Mouse (Mus musculus) neural tube, embryonic 13.5 days (tissue): ENCODE measurements around the gene Ssmem1. TPM values are rescaled to one million over a fixed set of nuclear protein-coding genes. Genes with fewer than 3 reads are reported as not detected.

Experiments used
- ATAC-seq: fragments of 200-750 bp; cut with Nextera tagmentation; 2 replicates; pipeline ENCODE4 v1.8.0; 2017; ENCODE audit warnings: low read depth, mild to moderate bottlenecking, moderate TSS enrichment, moderate library complexity
- H3K27ac ChIP-seq: fragments of 300-500 bp; sonication (generic); replicated peaks from 2 replicates; pipeline ENCODE4 v1.5.1; 2015; ENCODE audit warnings: moderate library complexity, mild to moderate bottlenecking, inconsistent platforms
- H3K27me3 ChIP-seq: fragments of 300-500 bp; sonication (generic); 2 replicates; pipeline ENCODE4 v1.6.1; 2015; ENCODE audit warnings: mild to moderate bottlenecking, inconsistent platforms
- H3K36me3 ChIP-seq: fragments of 300-500 bp; sonication (generic); 2 replicates; pipeline ENCODE4 v1.6.1; 2015; ENCODE audit warnings: mild to moderate bottlenecking, inconsistent platforms
- H3K4me1 ChIP-seq: fragments of 300-500 bp; sonication (generic); replicated peaks from 2 replicates; pipeline ENCODE4 v1.6.1; 2015; ENCODE audit warnings: inconsistent platforms
- H3K4me2 ChIP-seq: fragments of 300-500 bp; sonication (generic); 2 replicates; pipeline ENCODE4 v1.6.1; 2015; ENCODE audit warnings: inconsistent platforms, mild to moderate bottlenecking, moderate library complexity
- H3K4me3 ChIP-seq: fragments of 300-500 bp; sonication (generic); 2 replicates; pipeline ENCODE4 v1.5.1; 2015; ENCODE audit warnings: mild to moderate bottlenecking, inconsistent platforms
- H3K9ac ChIP-seq: fragments of 300-500 bp; sonication (generic); 2 replicates; pipeline ENCODE4 v1.6.1; 2015; ENCODE audit warnings: moderate library complexity, mild to moderate bottlenecking, inconsistent platforms
- H3K9me3 ChIP-seq: fragments of 300-500 bp; sonication (generic); 2 replicates; pipeline ENCODE4 v1.6.1; 2016; ENCODE audit warnings: inconsistent platforms
- WGBS: fragments of 180-500 bp; shearing (Covaris S2); methylation state at CpG from one replicate; pipeline ENCODE4 v1.1.7; 2015; 5-methylcytosine and 5-hydroxymethylcytosine counted together
- polyA plus RNA-seq: library from polyadenylated mRNA; unstranded; fragments of >200 nt; fragmentation: Nextera tagmentation; extraction: Ambion mirVana; gene quantifications from 2 replicates; pipeline ENCODE4 v1.2.1, GENCODE M21; 2015

Ssmem1 gene
- polyA plus RNA-seq, 1 experiment from 2014 or later: not detected

DNA sequence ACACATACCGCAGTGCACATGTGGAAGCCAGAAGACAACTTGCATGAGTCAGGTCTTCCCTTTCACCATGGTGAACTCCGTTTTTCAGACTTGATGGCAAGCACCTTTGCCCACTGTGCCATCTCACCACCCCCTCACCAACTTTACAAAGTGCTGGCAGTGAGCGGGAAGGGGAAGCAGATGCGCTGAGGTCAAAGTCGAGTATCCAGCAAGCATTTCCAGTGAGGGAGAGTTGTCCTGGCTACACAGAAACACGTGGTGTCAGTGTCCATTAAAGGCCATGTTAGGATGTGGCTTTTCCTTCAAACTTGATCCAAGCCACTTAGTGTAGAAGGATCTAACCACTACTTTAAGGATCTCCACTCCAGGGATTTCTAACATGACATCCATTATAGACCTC, 31.9 kb upstream of the Ssmem1 start:
- Histone ChIP-seq H3K27ac (no peak overlapping the region), H3K4me3 (no peak overlapping the region), H3K9me3 (no peaks in the 10 kb centered on the region), H3K4me1 (peaks cover 8% of the 10 kb centered on the region), H3K4me2 (no peak overlapping the region), H3K27me3 (no peaks in the 10 kb centered on the region), H3K9ac (no peak overlapping the region), H3K36me3 (peaks cover 19% of the 10 kb centered on the region)
- ATAC-seq: no peak
- WGBS: 93% methylated on average over 6 of the region's 6 CpGs

DNA sequence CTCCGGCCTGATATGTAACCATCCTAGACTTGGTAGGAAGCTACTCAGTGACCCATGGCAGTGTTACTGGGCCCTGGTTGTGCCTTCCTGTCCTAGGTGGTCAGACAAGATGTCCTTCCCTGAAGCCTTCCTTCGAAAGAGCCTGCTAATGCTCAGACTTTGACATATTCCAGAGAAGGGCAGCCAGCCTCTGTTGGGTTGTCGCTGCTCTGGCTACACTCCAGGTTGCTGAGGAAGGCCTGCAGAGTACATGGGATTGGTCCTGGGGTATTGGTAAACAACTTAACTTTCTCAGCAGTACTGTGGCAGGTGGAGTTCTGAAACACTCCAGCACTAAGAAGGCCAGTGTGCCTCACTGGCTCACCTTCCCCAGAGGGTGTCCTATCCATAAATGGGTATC, 30.2 kb upstream of the Ssmem1 start:
- peaks cover 8% of the 10 kb centered on the region for H3K4me1 ChIP-seq
- WGBS: 95% methylated on average over 3 of the region's 3 CpGs
- ATAC-seq: no peak

DNA sequence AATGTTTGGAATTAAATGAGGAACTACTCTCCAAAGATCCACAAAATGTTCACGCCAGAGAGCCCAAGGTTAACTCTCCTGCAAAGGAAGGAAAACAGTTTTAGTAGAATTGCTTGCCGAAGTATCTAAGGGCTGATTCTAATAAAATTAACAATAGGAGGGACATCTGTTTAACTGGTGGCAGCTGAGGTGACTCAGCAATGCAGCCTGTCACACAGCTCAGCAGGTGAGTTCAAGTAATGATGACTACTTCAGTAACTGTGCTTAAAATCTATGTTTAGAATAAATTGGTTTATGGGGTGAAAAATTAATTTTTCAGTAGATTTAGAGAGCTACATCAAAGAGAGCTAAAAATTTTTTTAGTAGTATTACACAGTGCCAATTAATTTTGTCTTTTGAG, 26.7 kb upstream of the Ssmem1 start:
- no peak overlapping the region for H3K4me2 ChIP-seq
- H3K4me3 ChIP-seq: no peak overlapping the region
- no peaks in the 10 kb centered on the region for H3K27me3 ChIP-seq
- H3K27ac ChIP-seq: no peak overlapping the region
- H3K4me1 ChIP-seq: peaks cover 8% of the 10 kb centered on the region
- no peaks in the 10 kb centered on the region for H3K9me3 ChIP-seq
- ATAC-seq: no peak
- no peak overlapping the region for H3K9ac ChIP-seq
- peaks cover 58% of the 10 kb centered on the region for H3K36me3 ChIP-seq
- WGBS: 81% methylated on average over 2 of the region's 2 CpGs

More for the DNA sequence above, 30.2 kb upstream of the Ssmem1 start:
- H3K27me3 ChIP-seq: no peaks in the 10 kb centered on the region
- no peak overlapping the region for H3K9ac ChIP-seq
- H3K4me2 ChIP-seq: no peak overlapping the region
- no peak overlapping the region for H3K27ac ChIP-seq
- peaks cover 31% of the 10 kb centered on the region for H3K36me3 ChIP-seq
- no peak overlapping the region for H3K4me3 ChIP-seq
- no peaks in the 10 kb centered on the region for H3K9me3 ChIP-seq

DNA sequence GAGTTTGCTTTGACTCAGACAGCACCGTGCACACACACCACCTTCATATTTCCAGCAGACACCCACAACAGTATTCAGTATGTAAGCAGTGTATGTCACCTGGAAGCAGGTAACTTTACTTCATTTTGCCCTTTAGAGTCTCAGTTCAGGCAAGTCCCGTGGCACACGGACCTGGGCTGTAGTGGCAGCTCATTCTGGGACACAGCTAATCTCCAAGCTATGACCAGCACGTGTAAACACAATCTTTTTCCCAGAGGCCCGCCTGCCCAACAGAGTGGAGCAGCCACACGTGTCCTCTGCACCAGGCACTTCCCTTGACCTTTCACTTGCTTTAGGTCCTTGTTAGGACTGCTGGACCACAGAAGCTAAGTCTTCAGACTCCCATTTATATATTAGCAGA, 23.1 kb upstream of the Ssmem1 start:
- Histone ChIP-seq H3K9me3 (no peaks in the 10 kb centered on the region), H3K4me2 (no peak overlapping the region), H3K4me3 (no peak overlapping the region), H3K27me3 (no peaks in the 10 kb centered on the region), H3K9ac (no peak overlapping the region), H3K36me3 (peaks cover 71% of the 10 kb centered on the region), H3K27ac (no peak overlapping the region), H3K4me1 (no peaks in the 10 kb centered on the region)
- ATAC-seq: no peak
- WGBS: 88% methylated on average over 6 of the region's 6 CpGs

DNA sequence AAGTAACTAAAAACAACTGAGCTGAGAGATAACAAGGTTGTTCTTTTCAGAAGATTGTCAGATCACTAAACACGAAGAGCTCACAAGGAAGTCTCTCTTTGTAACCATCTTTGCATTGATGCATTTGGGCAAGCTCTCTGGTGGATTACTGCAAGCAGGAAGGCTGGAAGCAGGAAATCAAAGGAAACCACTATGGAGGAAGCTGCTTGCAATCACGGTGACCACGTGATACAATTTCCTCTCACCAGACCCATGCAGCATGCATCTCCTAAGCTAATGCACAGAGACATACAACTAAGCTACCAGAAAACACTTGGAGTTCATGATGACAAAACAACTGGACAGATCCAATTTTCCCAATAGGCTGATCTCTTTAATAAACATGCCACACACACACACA, 10.6 kb upstream of the Ssmem1 start:
- Histone ChIP-seq H3K9ac (no peak overlapping the region), H3K9me3 (no peaks in the 10 kb centered on the region), H3K4me2 (no peak overlapping the region), H3K4me3 (no peak overlapping the region), H3K36me3 (peaks cover 43% of the 10 kb centered on the region), H3K27me3 (no peaks in the 10 kb centered on the region), H3K4me1 (no peaks in the 10 kb centered on the region), H3K27ac (no peak overlapping the region)
- no peak for ATAC-seq
- WGBS: 87% methylated on average over 3 of the region's 3 CpGs

DNA sequence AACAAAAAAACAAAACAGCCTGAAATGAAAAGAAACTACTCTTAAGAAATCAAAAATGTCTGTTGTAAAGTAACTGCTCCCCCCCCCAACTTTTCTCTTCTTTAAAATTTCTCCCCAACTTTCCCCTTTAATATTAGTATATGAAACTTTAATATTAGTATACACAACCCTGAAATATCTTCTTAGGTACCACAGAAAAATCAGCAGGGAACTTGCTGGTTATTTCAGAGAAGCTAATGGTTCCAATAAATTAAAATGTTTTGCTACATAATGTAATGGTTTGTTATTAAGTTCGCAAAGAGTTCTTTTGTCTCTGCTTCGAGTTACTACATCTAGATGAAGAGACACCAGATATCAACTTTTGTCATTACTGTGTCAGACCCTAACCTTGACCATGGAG, 825 bp upstream of the Ssmem1 start:
- Histone ChIP-seq H3K4me3 (peak overlapping the region; percentile 54), H3K9ac (peak overlapping the region; percentile 78), H3K4me2 (peak overlapping the region; percentile 82), H3K36me3 (peaks cover 20% of the 10 kb centered on the region), H3K27me3 (no peaks in the 10 kb centered on the region), H3K27ac (peak overlapping the region; percentile 96), H3K4me1 (peaks cover 10% of the 10 kb centered on the region), H3K9me3 (no peaks in the 10 kb centered on the region)
- ATAC-seq: no peak
- WGBS: 11% methylated on average over 2 of the region's 2 CpGs

DNA sequence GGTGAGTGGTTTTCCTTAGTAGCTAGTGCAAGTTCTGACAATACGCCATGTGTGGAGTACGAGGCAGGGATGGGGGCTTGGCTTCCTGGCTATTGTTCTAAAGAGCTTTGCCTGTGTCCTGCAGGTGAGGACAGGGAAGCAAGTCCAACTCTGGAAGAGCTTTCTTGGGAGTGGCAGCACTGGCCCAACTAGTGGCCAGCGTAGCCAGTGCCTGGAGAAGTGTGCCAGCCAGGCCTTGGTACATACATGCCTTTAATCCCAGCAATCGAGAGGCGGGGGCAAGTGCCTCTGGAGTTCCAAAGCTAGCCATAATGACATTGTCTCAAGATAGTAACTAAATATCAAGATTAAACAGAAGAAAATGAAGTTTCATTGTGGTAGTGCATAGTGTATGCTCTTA, 642 bp downstream of the Ssmem1 start:
- peak; percentile 36; the same call in 1 of the 2 replicates for ATAC-seq
- Histone ChIP-seq H3K9me3 (no peaks in the 10 kb centered on the region), H3K27ac (peak overlapping the region; percentile 96), H3K36me3 (peaks cover 10% of the 10 kb centered on the region), H3K4me2 (peak overlapping the region; percentile 82), H3K4me3 (peak overlapping the region; percentile 54), H3K4me1 (peaks cover 10% of the 10 kb centered on the region), H3K27me3 (no peaks in the 10 kb centered on the region), H3K9ac (peak overlapping the region; percentile 44)
- WGBS: 66% methylated on average over 5 of the region's 5 CpGs

DNA sequence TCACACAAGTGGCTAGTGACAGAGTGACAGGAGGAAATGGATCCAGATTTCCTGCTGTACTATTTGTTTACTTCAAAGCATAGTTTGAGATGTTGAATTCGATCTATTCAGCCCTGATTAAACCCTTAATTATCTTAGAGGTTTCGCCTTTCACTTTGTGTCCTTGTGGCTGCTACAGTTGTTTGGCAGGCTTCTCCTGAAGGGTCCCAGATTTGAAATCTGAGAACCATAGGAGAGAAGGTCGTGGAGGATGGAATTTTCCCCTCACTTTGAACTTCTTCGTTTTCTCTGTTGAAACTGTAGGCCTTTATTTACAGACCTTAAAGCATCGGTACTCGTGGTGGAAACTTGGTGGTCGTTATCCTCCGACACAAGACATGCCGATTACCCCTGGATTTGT, 4.6 kb downstream of the Ssmem1 start:
- Histone ChIP-seq H3K4me2 (no peak overlapping the region), H3K4me3 (no peak overlapping the region), H3K4me1 (peaks cover 7% of the 10 kb centered on the region), H3K9me3 (no peaks in the 10 kb centered on the region), H3K9ac (no peak overlapping the region), H3K27me3 (no peaks in the 10 kb centered on the region), H3K27ac (no peak overlapping the region), H3K36me3 (no peaks in the 10 kb centered on the region)
- no peak for ATAC-seq
- 39% methylated on average over 9 of the region's 9 CpGs for WGBS

DNA sequence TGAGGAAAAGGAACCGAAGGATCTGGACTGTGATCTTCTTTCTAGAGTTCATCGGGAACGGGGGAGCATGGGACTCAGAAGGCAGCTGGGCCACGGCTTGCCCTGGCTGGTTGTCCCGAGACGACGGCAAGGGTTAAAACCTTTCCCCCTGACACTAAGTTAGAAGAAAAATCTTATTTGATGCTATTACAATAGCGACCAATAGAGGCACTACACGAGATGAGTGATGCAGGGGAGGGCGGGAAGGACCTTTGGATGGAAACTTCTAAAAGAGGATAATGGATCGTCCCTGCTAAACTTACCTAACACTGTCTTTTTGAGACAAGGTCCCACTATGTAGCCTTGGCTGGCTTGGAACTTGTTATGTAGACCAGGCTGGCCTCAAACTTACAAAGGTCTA, 10.8 kb downstream of the Ssmem1 start:
- no peaks in the 10 kb centered on the region for H3K9me3 ChIP-seq
- H3K27me3 ChIP-seq: no peaks in the 10 kb centered on the region
- no peak overlapping the region for H3K27ac ChIP-seq
- WGBS: 67% methylated on average over 11 of the region's 11 CpGs
- peaks cover 4% of the 10 kb centered on the region; the same call in 1 of the 2 replicates for H3K4me1 ChIP-seq
- no peak overlapping the region for H3K4me2 ChIP-seq
- H3K4me3 ChIP-seq: no peak overlapping the region
- H3K36me3 ChIP-seq: no peaks in the 10 kb centered on the region
- H3K9ac ChIP-seq: no peak overlapping the region
- ATAC-seq: no peak

DNA sequence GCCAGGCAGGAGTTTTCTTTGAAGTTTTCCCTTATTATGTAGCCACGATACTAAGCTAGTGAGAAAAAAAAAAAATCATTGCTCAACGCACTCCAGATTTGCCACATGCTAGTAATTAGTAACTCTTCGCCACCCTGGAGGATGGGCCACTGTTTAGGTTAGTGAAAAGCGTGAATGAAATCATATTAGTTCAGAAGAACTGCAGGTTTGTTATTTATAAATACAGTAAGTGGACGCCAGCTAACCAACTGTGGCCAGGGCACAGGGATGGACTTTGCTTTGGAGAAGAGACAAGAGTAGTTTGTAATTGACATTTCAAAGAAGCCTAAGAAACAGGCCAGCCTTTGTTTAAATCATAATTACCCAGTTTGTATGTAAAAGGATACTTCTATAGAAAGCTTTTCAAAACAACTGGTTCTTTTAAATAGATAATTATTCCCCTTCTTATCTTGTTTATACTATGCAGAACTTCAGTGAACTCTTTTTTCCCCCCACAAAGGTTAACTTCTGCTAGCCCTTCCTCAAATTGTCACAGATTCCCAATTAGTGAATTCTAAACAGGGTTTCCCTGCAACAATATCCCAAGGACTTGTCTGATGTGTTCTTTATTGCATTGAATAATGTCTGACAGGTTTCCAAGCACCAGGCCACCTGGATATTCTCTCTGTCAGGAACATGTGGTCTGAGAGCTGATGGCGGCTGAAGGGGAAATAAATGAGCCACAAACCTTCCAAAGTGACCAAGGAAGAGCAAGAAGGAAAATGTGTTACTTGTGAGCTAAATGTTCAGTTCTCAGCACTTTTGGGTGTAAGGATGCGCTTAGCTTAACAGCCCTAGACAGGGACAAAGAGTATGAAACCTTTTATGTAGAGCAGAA, 16.0 kb downstream of the Ssmem1 start:
- Histone ChIP-seq H3K4me1 (peaks cover 25% of the 10 kb centered on the region), H3K4me3 (no peak overlapping the region), H3K4me2 (no peak overlapping the region), H3K27ac (peak overlapping the region; percentile 28), H3K36me3 (no peaks in the 10 kb centered on the region), H3K9ac (no peak overlapping the region), H3K27me3 (no peaks in the 10 kb centered on the region), H3K9me3 (no peaks in the 10 kb centered on the region)
- WGBS: 55% methylated on average over 7 of the region's 7 CpGs
- no peak for ATAC-seq

DNA sequence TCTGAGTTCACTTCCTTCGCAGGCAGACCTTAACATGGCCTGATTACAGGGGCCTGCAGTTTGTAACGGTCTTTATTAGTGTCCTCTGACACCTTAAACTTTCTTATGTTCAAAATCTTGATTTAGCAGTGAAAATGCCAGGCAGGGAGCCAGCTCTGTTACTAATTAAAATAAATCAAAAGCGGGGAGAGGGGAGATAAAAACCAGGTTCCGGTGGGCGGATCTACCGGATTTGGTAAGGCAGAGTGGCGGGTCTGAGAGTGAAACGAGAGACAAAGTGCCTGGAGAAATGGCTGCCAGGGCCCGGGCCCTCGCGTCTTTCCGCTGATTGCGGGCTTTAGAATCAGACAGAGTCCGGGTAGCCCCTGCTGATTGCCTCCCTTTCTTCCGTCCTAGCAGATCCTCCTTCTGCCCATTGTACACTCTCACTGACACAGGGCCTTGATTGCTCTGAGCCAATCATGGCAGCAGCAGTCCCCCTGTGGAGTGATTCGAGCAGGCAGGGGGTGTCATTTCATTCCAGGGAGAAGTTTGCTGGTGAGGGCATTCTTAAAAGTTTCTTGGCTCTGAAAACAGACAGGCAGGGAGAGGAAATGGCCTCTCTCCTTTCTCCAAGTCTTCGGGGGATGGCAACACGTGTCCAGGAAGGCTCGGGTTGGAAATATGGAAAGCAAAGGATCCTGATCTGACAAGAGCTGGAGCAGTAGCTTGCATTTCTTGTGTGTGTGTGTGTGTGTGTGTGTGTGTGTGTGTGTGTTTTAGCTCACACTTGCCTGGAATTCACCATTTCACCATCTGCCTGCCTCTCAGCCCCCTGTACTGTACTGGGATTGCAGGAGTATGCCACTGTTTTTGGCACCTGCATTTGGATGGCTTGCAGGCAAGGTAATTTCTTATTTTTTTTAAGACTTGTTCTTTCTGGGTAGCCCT, 17.2 kb downstream of the Ssmem1 start:
- H3K4me3 ChIP-seq: peak overlapping the region; percentile 21; the same call in 1 of the 2 replicates
- 9% methylated on average over 19 of the region's 19 CpGs for WGBS

DNA sequence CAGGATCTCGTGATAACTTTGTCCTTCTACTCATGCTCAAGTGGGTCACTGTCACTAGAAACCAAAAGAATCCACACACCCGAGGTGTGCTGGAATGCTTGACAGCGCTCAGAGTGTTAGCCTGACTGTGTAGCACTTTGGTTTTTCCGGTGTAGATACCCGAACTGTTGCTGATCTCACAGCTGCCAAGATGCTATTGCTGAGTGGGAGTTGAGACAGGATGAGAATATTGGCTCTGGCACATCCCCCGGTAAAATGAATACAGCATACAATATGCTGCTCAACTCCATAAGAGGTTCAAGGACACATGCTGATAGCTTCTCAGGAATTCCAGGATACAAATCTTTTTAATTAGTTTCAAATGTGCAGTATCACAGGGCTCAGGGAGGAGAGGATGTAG, 19.2 kb downstream of the Ssmem1 start:
- H3K9me3 ChIP-seq: no peaks in the 10 kb centered on the region
- no peak for ATAC-seq
- no peak overlapping the region; the same call in 1 of the 2 replicates for H3K27ac ChIP-seq
- H3K27me3 ChIP-seq: no peaks in the 10 kb centered on the region
- no peak overlapping the region for H3K4me3 ChIP-seq
- H3K4me1 ChIP-seq: peaks cover 25% of the 10 kb centered on the region
- H3K36me3 ChIP-seq: no peaks in the 10 kb centered on the region
- no peak overlapping the region for H3K9ac ChIP-seq
- WGBS: 73% methylated on average over 6 of the region's 6 CpGs
- H3K4me2 ChIP-seq: no peak overlapping the region

More for the DNA sequence above, 17.2 kb downstream of the Ssmem1 start:
- Histone ChIP-seq H3K9ac (peak overlapping the region; percentile 58), H3K36me3 (no peaks in the 10 kb centered on the region), H3K9me3 (no peaks in the 10 kb centered on the region), H3K4me1 (peaks cover 25% of the 10 kb centered on the region), H3K27me3 (no peaks in the 10 kb centered on the region), H3K4me2 (peak overlapping the region; percentile 50), H3K27ac (peak overlapping the region; percentile 85)
- peak; percentile 79; the same call in 1 of the 2 replicates for ATAC-seq
